Mouse (Mus musculus): ENCODE data around the gene Cyb561d2. TPM values are rescaled to one million over a fixed set of nuclear protein-coding genes. Genes with fewer than 3 reads are reported as not detected.

Gene Cyb561d2
- polyA plus RNA-seq, 1 experiment from 2014 or later = 26.2 TPM

DNA sequence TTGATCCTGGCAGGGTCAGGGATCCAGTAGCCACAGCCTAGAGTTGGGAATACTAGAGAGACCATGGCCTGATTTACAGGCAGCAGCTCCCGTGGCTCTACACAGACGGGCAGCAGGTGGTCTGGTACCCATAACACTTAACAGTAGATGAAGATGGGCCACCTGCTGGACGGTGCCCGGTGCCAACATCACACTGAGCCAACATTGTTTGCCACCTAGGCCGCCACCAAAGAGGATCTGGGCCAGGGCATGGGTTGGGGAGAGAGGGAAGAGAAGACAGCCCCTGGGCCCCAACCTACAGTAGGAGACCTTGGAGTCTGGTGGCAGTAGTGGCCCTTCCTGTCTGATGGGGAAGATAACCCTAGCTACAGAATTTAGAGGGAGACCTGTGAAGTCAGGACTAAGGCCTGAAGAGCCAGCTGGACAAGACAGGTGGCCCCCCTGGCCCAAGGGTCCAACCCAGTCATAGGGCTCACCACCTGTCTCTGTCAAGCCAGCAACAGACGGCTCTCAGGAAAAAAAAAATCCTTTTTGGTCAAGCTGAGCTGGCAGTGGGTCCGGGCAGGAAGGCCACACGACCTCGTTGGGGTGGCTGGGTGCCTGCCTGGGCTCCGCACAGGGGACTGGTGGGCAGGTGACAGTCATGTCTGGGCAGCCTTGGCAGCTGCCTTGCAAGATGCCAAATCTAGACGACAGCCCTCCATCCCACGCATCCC is 39.7 kb downstream of the Cyb561d2 start:
- POLR2A ChIA-PET = no interaction called here
- DNase-seq (ENCODE audit: low read depth, low spot score) = no peak
- no peak for TF ChIP-seq CTCF (IDR thresholded peaks at IDR 0.05)
- in situ Hi-C loops (cut with MboI; ENCODE audit: low pct_unique_long_range_greater_than_20kb) = no loop called here
- H3K27me3 ChIP-seq = peaks cover 44% of the 10 kb centered on the region
- no peak for ATAC-seq
- CTCF ChIA-PET = no interaction called here

- no peak for ATAC-seq
- DNase-seq (ENCODE audit: low read depth, low spot score) = no peak
- TF ChIP-seq CTCF (IDR thresholded peaks at IDR 0.05) = no peak
- in situ Hi-C loops (cut with MboI; ENCODE audit: low pct_unique_long_range_greater_than_20kb) = no loop called here
- peaks cover 44% of the 10 kb centered on the region for H3K27me3 ChIP-seq
- POLR2A ChIA-PET = no interaction called here
- CTCF ChIA-PET = no interaction called here
Measured at GRCm38 (mm10) chr9:107500708-107501286, 41.2 kb downstream of the Cyb561d2 start.

GRCm38 (mm10) chr9:107496359-107496758 is 45.6 kb downstream of the Cyb561d2 start:
- H3K27me3 ChIP-seq = peaks cover 25% of the 10 kb centered on the region
- no peak for ATAC-seq
- ChIA-PET CTCF (no interaction called here), POLR2A (no interaction called here)
- in situ Hi-C loops (cut with MboI; ENCODE audit: low pct_unique_long_range_greater_than_20kb) = no loop called here
- no peak for DNase-seq (ENCODE audit: low read depth, low spot score)
- no peak for TF ChIP-seq CTCF (IDR thresholded peaks at IDR 0.05)

DNA sequence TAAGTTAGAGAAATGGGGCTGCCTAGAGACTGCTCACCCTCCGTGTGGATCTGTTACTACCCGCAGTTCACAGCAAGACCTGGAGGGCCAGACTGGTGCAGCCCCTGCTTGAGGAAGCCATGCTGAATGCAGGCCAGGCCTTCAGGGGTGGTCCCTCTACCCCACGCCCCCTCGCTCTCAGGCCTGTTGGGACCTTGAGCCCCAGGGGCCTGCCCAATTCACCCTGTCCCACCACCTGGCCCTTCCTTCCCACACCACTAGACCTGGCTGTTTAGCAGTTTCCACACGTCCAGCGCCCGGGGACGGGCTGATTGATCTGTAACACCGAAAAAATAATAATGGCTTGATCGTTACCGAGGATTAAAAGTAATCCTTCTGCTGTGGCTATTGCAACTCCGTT is 47.8 kb downstream of the Cyb561d2 start:
- ChIA-PET POLR2A (no interaction called here), CTCF (no interaction called here)
- in situ Hi-C loops (cut with MboI; ENCODE audit: low pct_unique_long_range_greater_than_20kb) = no loop called here
- peaks cover 14% of the 10 kb centered on the region for H3K27me3 ChIP-seq
- TF ChIP-seq CTCF (IDR thresholded peaks at IDR 0.05) = no peak
- ATAC-seq (no peak), DNase-seq (ENCODE audit: low read depth, low spot score) (no peak)

GRCm38 (mm10) chr9:107493511-107493910 is 48.5 kb downstream of the Cyb561d2 start:
- in situ Hi-C loops (cut with MboI; ENCODE audit: low pct_unique_long_range_greater_than_20kb) = no loop called here
- H3K27me3 ChIP-seq = peaks cover 10% of the 10 kb centered on the region
- ChIA-PET CTCF (no interaction called here), POLR2A (interaction anchor here (0.6 kb wide), 1 partner anchor 71 kb away, joined by 3 read pairs; no protein-coding TSS in a partner anchor)
- no peak for ATAC-seq
- TF ChIP-seq CTCF (IDR thresholded peaks at IDR 0.05) = no peak
- no peak for DNase-seq (ENCODE audit: low read depth, low spot score)

DNA sequence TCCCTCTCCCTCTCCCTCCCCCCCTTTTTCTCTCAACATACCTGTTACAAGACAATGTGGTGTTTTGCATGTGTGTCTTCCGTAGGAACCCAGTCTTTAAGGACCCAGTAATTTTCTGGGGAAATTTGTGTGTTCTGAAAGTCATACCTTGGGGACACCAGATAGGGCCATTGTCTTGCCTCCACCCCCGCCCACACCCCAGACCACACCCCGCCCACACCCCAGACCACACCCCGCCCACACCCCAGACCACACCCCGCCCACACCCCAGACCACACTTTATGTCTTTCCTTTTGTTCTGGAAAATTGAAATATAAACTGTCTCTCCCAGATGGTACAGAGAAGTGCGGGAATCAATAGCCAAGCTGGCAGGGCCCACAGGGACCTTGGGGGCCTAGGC is 51.4 kb downstream of the Cyb561d2 start:
- no peak for TF ChIP-seq CTCF (IDR thresholded peaks at IDR 0.05)
- DNase-seq (ENCODE audit: low read depth, low spot score) (no peak), ATAC-seq (no peak)
- in situ Hi-C loops (cut with MboI; ENCODE audit: low pct_unique_long_range_greater_than_20kb) = no loop called here
- ChIA-PET POLR2A (no interaction called here), CTCF (no interaction called here)
- peaks cover 3% of the 10 kb centered on the region for H3K27me3 ChIP-seq

DNA sequence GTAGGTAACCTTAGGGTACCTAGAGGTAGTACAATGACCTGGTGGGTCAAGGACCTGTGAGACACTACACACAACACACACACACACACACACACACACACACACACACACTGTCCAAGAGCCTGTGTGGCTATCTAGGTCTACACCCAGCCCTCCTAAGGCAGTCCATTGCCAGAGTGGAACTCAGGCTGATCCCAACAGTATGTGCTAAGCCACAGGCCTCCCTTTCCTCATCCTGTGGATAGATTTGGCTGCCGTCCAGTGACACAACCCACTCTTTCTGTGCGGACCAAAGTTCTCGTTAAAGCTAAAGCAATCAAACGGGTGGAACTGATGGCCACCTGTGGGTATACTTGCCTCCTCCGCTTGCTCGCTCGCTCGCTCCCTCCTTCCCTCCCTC is 51.8 kb downstream of the Cyb561d2 start:
- peaks cover 7% of the 10 kb centered on the region for H3K27me3 ChIP-seq
- ChIA-PET POLR2A (no interaction called here), CTCF (no interaction called here)
- ATAC-seq (no peak), DNase-seq (ENCODE audit: low read depth, low spot score) (no peak)
- in situ Hi-C loops (cut with MboI; ENCODE audit: low pct_unique_long_range_greater_than_20kb) = no loop called here
- no peak for TF ChIP-seq CTCF (IDR thresholded peaks at IDR 0.05)

Other genes starting within 250 kb of the Cyb561d2 start
- gene Cish, start 246.2 kb downstream of the Cyb561d2 start, polyA plus RNA-seq (2021) = 119 TPM
- gene Hemk1, start 203.8 kb downstream of the Cyb561d2 start, polyA plus RNA-seq (2021) = 19.2 TPM
- 1.2 TPM for gene 6430571L13Rik, start 201.6 kb downstream of the Cyb561d2 start, polyA plus RNA-seq (2021)
- gene Cacna2d2, start 142.6 kb downstream of the Cyb561d2 start, polyA plus RNA-seq (2021) = 0.01 TPM
- 41.1 TPM for gene Tmem115, start 8.2 kb downstream of the Cyb561d2 start, polyA plus RNA-seq (2021)
- gene Nprl2, start within 50 bp of the Cyb561d2 start, polyA plus RNA-seq (2021) = 32.0 TPM
- gene Zmynd10, start 5.1 kb upstream of the Cyb561d2 start, polyA plus RNA-seq (2021) = 7.3 TPM
- gene Rassf1, start 9.4 kb upstream of the Cyb561d2 start, polyA plus RNA-seq (2021) = 51.8 TPM
- gene Tusc2, start 21.1 kb upstream of the Cyb561d2 start, polyA plus RNA-seq (2021) = 30.1 TPM
- gene Hyal2, start 25.8 kb upstream of the Cyb561d2 start, polyA plus RNA-seq (2021) = 34.4 TPM
- 1.2 TPM for gene Hyal1, start 34.7 kb upstream of the Cyb561d2 start, polyA plus RNA-seq (2021)
- gene Naa80, start 36.7 kb upstream of the Cyb561d2 start, polyA plus RNA-seq (2021) = 11.3 TPM
- gene Hyal3, start 38.6 kb upstream of the Cyb561d2 start, polyA plus RNA-seq (2021) = 1.1 TPM
- gene Ifrd2, start 45.4 kb upstream of the Cyb561d2 start, polyA plus RNA-seq (2021) = 19.1 TPM
- gene Sema3b, start 67.0 kb upstream of the Cyb561d2 start, polyA plus RNA-seq (2021) = 39.1 TPM
- 592 TPM for gene Gnai2, start 93.2 kb upstream of the Cyb561d2 start, polyA plus RNA-seq (2021)
- gene Slc38a3, start 127.3 kb upstream of the Cyb561d2 start, polyA plus RNA-seq (2021) = 0.13 TPM
- 2.2 TPM for gene Gnat1, start 137.5 kb upstream of the Cyb561d2 start, polyA plus RNA-seq (2021)
- gene Sema3f, start 168.3 kb upstream of the Cyb561d2 start, polyA plus RNA-seq (2021) = 272 TPM
- 113 TPM for gene Rbm5, start 228.8 kb upstream of the Cyb561d2 start, polyA plus RNA-seq (2021)